Mouse (Mus musculus) CH12.LX (cell line): ENCODE data around the gene Aup1. TPM values are rescaled to one million over a fixed set of nuclear protein-coding genes. Genes with fewer than 3 reads are reported as not detected.

Experiments
- DNase-seq: peaks from one replicate; pipeline ENCODE4 v3.0.0-alpha.2; 2013; ENCODE audit errors: extremely low read depth
- H3K27ac ChIP-seq: 2 replicates; pipeline ENCODE4 v1.5.1; 2012; ENCODE audit warnings: low read depth, mild to moderate bottlenecking, control low read depth, moderate library complexity; ENCODE audit not compliant: insufficient read depth
- H3K27me3 ChIP-seq: replicated peaks from 2 replicates; pipeline ENCODE3; 2012; ENCODE audit warnings: inconsistent platforms
- H3K36me3 ChIP-seq, 2 experiments: replicated peaks in 1 of 2; 2 replicates each; pipeline versions ENCODE3 to v1.6.1; 2012; ENCODE audit warnings: inconsistent platforms in 1 of 2, low read length in 1 of 2, mild to moderate bottlenecking in 1 of 2, mixed read lengths in 1 of 2, moderate library complexity in 1 of 2; ENCODE audit not compliant: control insufficient read depth in 1 of 2, insufficient read depth in 1 of 2
- H3K4me1 ChIP-seq, 2 experiments: 2 replicates each; pipeline ENCODE4 v1.6.1; 2012; ENCODE audit warnings: inconsistent platforms in 1 of 2, moderate library complexity in 1 of 2; ENCODE audit not compliant: insufficient read depth in 2 of 2, control insufficient read depth in 1 of 2
- H3K4me2 ChIP-seq: 2 replicates; pipeline ENCODE4 v1.6.1; 2012; ENCODE audit warnings: low read depth, mild to moderate bottlenecking, control low read depth; ENCODE audit not compliant: poor library complexity, insufficient read depth, severe bottlenecking
- H3K4me3 ChIP-seq, 3 experiments: fragments of 150-350 bp in 1 of 3; sonication (generic) in 1 of 3; replicated peaks in 1 of 3; 2 replicates each; pipeline versions ENCODE3 to v1.5.1; 2011 to 2012; ENCODE audit warnings: low read depth in 2 of 3, low read length in 2 of 3, mild to moderate bottlenecking in 2 of 3, moderate library complexity in 2 of 3, control low read depth in 1 of 3, improper control_type of control experiment in 1 of 3, inconsistent platforms in 1 of 3, mixed read lengths in 1 of 3; ENCODE audit not compliant: poor library complexity in 1 of 3
- H3K79me2 ChIP-seq: replicated peaks from 2 replicates; pipeline ENCODE4 v1.6.1; 2012; ENCODE audit warnings: mild to moderate bottlenecking, moderate library complexity; ENCODE audit not compliant: control insufficient read depth, poor library complexity, insufficient read depth, severe bottlenecking; ENCODE audit errors: extremely low read depth
- H3K9ac ChIP-seq: 2 replicates; pipeline ENCODE4 v1.6.1; 2012; ENCODE audit warnings: low read depth, mild to moderate bottlenecking, control low read depth, moderate library complexity; ENCODE audit not compliant: insufficient read depth
- H3K9me3 ChIP-seq: replicated peaks from 2 replicates; pipeline ENCODE3; 2012; ENCODE audit warnings: low read length, inconsistent platforms, mixed read lengths
- BHLHE40 ChIP-seq: IDR thresholded peaks from 2 replicates; pipeline ENCODE4 v1.6.1; 2011; ENCODE audit warnings: mild to moderate bottlenecking, low read depth, low read length, improper control_type of control experiment
- CHD1 ChIP-seq: IDR thresholded peaks from 2 replicates; pipeline ENCODE4 v1.6.1; 2012; ENCODE audit warnings: low read depth, low read length, improper control_type of control experiment, inconsistent platforms
- CHD2 ChIP-seq: IDR thresholded peaks from 2 replicates; pipeline ENCODE4 v1.6.1; 2011; ENCODE audit warnings: low read length, improper control_type of control experiment
- CTCF ChIP-seq, 2 experiments: IDR thresholded peaks in 1 of 2; conservative IDR thresholded peaks in 1 of 2; 2 replicates each; pipeline ENCODE4 v1.5.1; 2011 to 2012; ENCODE audit warnings: low read depth in 2 of 2, low read length in 2 of 2, improper control_type of control experiment in 1 of 2, inconsistent platforms in 1 of 2, mild to moderate bottlenecking in 1 of 2, moderate library complexity in 1 of 2
- ELF1 ChIP-seq: IDR thresholded peaks from 2 replicates; pipeline ENCODE4 v1.6.1; 2014; ENCODE audit warnings: low read depth, mild to moderate bottlenecking, inconsistent platforms, low read length, improper control_type of control experiment
- EP300 ChIP-seq: IDR thresholded peaks from 2 replicates; pipeline ENCODE4 v1.6.1; 2011; ENCODE audit warnings: low read length, improper control_type of control experiment
- ETS1 ChIP-seq: conservative IDR thresholded peaks from 2 replicates; pipeline ENCODE4 v1.6.1; 2012; ENCODE audit warnings: low read depth, mild to moderate bottlenecking, inconsistent platforms, low read length, improper control_type of control experiment, moderate library complexity
- HCFC1 ChIP-seq: IDR thresholded peaks from 2 replicates; pipeline ENCODE4 v1.6.1; 2012; ENCODE audit warnings: low read depth, mild to moderate bottlenecking, inconsistent platforms, low read length, improper control_type of control experiment
- IRF4 ChIP-seq: IDR thresholded peaks from 2 replicates; pipeline ENCODE4 v1.6.1; 2014; ENCODE audit warnings: low read depth, mild to moderate bottlenecking, inconsistent platforms, low read length, improper control_type of control experiment
- JUN ChIP-seq: IDR thresholded peaks from 2 replicates; pipeline ENCODE4 v1.6.1; 2011; ENCODE audit warnings: low read depth, mild to moderate bottlenecking, low read length, improper control_type of control experiment, moderate library complexity; ENCODE audit not compliant: insufficient read depth
- JUND ChIP-seq: conservative IDR thresholded peaks from 2 replicates; pipeline ENCODE4 v1.6.1; 2011; ENCODE audit warnings: low read depth, low read length, improper control_type of control experiment
- KAT2A ChIP-seq: IDR thresholded peaks from 2 replicates; pipeline ENCODE4 v1.6.1; 2012; ENCODE audit warnings: low read length, improper control_type of control experiment, inconsistent platforms; ENCODE audit not compliant: insufficient replicate concordance
- MAFK ChIP-seq: IDR thresholded peaks from 2 replicates; pipeline ENCODE4 v1.6.1; 2011; ENCODE audit warnings: low read length, improper control_type of control experiment; ENCODE audit not compliant: insufficient replicate concordance
- MAX ChIP-seq: IDR thresholded peaks from 2 replicates; pipeline ENCODE4 v1.6.1; 2011; ENCODE audit warnings: low read length, improper control_type of control experiment
- MEF2A ChIP-seq: IDR thresholded peaks from 2 replicates; pipeline ENCODE4 v1.6.1; 2014; ENCODE audit warnings: low read depth, mild to moderate bottlenecking, inconsistent platforms, low read length, improper control_type of control experiment, borderline replicate concordance
- MYC ChIP-seq: IDR thresholded peaks from 2 replicates; pipeline ENCODE4 v1.6.1; 2011; ENCODE audit warnings: low read depth, mild to moderate bottlenecking, improper control_type of control experiment, low read length
- NELFE ChIP-seq: IDR thresholded peaks from 2 replicates; pipeline ENCODE4 v1.6.1; 2011; ENCODE audit warnings: low read depth, low read length, improper control_type of control experiment
- NRF1 ChIP-seq: IDR thresholded peaks from 2 replicates; pipeline ENCODE4 v1.6.1; 2014; ENCODE audit warnings: low read depth, mild to moderate bottlenecking, inconsistent platforms, low read length, improper control_type of control experiment, moderate library complexity
- POLR2A ChIP-seq: IDR thresholded peaks from 2 replicates; pipeline ENCODE4 v1.6.1; 2011; ENCODE audit warnings: low read depth, mild to moderate bottlenecking, improper control_type of control experiment, low read length
- POLR2AphosphoS2 ChIP-seq: IDR thresholded peaks from 2 replicates; pipeline ENCODE4 v1.6.1; 2011; ENCODE audit warnings: low read depth, low read length, improper control_type of control experiment
- RCOR1 ChIP-seq: conservative IDR thresholded peaks from 2 replicates; pipeline ENCODE4 v1.6.1; 2012; ENCODE audit warnings: low read depth, mild to moderate bottlenecking, inconsistent platforms, low read length, improper control_type of control experiment
- SIN3A ChIP-seq: IDR thresholded peaks from 2 replicates; pipeline ENCODE4 v1.6.1; 2012; ENCODE audit warnings: low read length, improper control_type of control experiment, inconsistent platforms
- SMC3 ChIP-seq: IDR thresholded peaks from 2 replicates; pipeline ENCODE4 v1.6.1; 2011; ENCODE audit warnings: low read depth, low read length, improper control_type of control experiment
- TBP ChIP-seq: conservative IDR thresholded peaks from 2 replicates; pipeline ENCODE4 v1.6.1; 2011; ENCODE audit warnings: low read depth, low read length, improper control_type of control experiment
- TCF12 ChIP-seq: IDR thresholded peaks from 2 replicates; pipeline ENCODE4 v1.6.1; 2014; ENCODE audit warnings: low read depth, mild to moderate bottlenecking, inconsistent platforms, low read length, improper control_type of control experiment
- UBTF ChIP-seq: IDR thresholded peaks from 2 replicates; pipeline ENCODE4 v1.6.1; 2012; ENCODE audit warnings: low read depth, mild to moderate bottlenecking, inconsistent platforms, low read length, improper control_type of control experiment, moderate library complexity
- USF1 ChIP-seq: IDR thresholded peaks from 2 replicates; pipeline ENCODE4 v1.6.1; 2014; ENCODE audit warnings: low read depth, mild to moderate bottlenecking, inconsistent platforms, low read length, improper control_type of control experiment
- USF2 ChIP-seq: conservative IDR thresholded peaks from 2 replicates; pipeline ENCODE4 v1.6.1; 2011; ENCODE audit warnings: low read depth, low read length, improper control_type of control experiment
- ZC3H11A ChIP-seq: IDR thresholded peaks from 2 replicates; pipeline ENCODE4 v1.6.1; 2012; ENCODE audit warnings: low read depth, mild to moderate bottlenecking, inconsistent platforms, low read length, improper control_type of control experiment
- ZMIZ1 ChIP-seq: IDR thresholded peaks from 2 replicates; pipeline ENCODE4 v1.6.1; 2012; ENCODE audit warnings: low read depth, mild to moderate bottlenecking, inconsistent platforms, low read length, improper control_type of control experiment
- dilution Hi-C: fragments of 300-500 bp; cut with MboI; formaldehyde crosslinking; loops from 2 replicates; pipeline ENCODE4 v1.14.3; 2020; ENCODE audit warnings: low sequenced_read_pairs; ENCODE audit not compliant: extremely low pct_unique_long_range_greater_than_20kb, extremely low pct_ligation_motif_present
- in situ Hi-C: fragments of 300-500 bp; cut with MboI; formaldehyde crosslinking; loops from 3 replicates; pipeline ENCODE4 v1.14.3; 2019; ENCODE audit warnings: low sequenced_read_pairs, low pct_ligation_motif_present, low pct_unique_long_range_greater_than_20kb, mixed read lengths
- polyA plus RNA-seq: library from polyadenylated mRNA; unstranded; fragments of >175 nt; gene quantifications from 2 replicates; pipeline ENCODE4 v1.2.1, GENCODE M21; 2012; ENCODE audit warnings: low read depth; ENCODE audit not compliant: insufficient read length
- total RNA-seq, 2 experiments: library from RNA; depleted of rRNA; stranded (reverse); fragments of 300-350 nt in 1 of 2; fragments of >200 nt in 1 of 2; gene quantifications; 2 replicates each; pipeline ENCODE4 v1.2.3; 2012 to 2014

The Aup1 gene
- total and polyA plus RNA-seq, 3 experiments = 119 to 324 (median 240) TPM

- peak overlapping the region; percentile 92 for H3K9ac ChIP-seq
- peak overlapping the region; percentile 48 to 60 (median 54) for H3K4me3 ChIP-seq
- H3K27ac ChIP-seq = peak overlapping the region; percentile 69
- dilution Hi-C loops (no loop called here), in situ Hi-C loops (loop anchor here (5.0 kb wide), 1 partner anchor 37 kb away; no protein-coding TSS in a partner anchor)
- no peaks in the 10 kb centered on the region; the same call in 1 of the 2 replicates for H3K79me2 ChIP-seq
- H3K4me1 ChIP-seq = peaks cover 17 to 44% of the 10 kb centered on the region in 2 experiments
- no peaks in the 10 kb centered on the region for H3K9me3 ChIP-seq
- H3K4me2 ChIP-seq = peak overlapping the region; percentile 96
- TF ChIP-seq CHD1 (no peak), ZC3H11A (no peak), MEF2A (peak; percentile 97), BHLHE40 (peak; percentile 97), MAFK (no peak), MYC (peak; percentile 93), NRF1 (no peak), JUND (no peak), UBTF (no peak), MAX (peak; percentile 96), USF1 (peak; percentile 86), USF2 (peak; percentile 69), ETS1 (peak; percentile 93), POLR2AphosphoS2 (no peak), CTCF (conservative IDR thresholded peaks at IDR 0.05 in 1 of 2, IDR thresholded peaks at IDR 0.05 in 1 of 2; ENCODE audit: low read depth in 2 of 2, low read length in 2 of 2) (peak in 1 of 2 experiments; percentile 11; a peak in 1 of 4 replicates), POLR2A (peak; percentile 67), ZMIZ1 (no peak), TBP (peak; percentile 83; the same call in 1 of the 2 replicates), EP300 (peak; percentile 44), RCOR1 (no peak), KAT2A (no peak), JUN (no peak), SMC3 (peak; percentile 8; the same call in 1 of the 2 replicates), NELFE (no peak; the same call in 1 of the 2 replicates), SIN3A (peak; percentile 59; the same call in 1 of the 2 replicates), IRF4 (peak; percentile 61), HCFC1 (peak; percentile 51; the same call in 1 of the 2 replicates), CHD2 (no peak), TCF12 (no peak), ELF1 (peak; percentile 88)
- DNase-seq = peak; percentile 88
- peaks cover 0 to 2% of the 10 kb centered on the region in 2 experiments for H3K36me3 ChIP-seq
- no peaks in the 10 kb centered on the region for H3K27me3 ChIP-seq
Observed at GRCm38 (mm10) chr6:83004872-83005271, 49.4 kb upstream of the Aup1 start.
